Mouse (Mus musculus): Measurements from ENCODE around the gene Snrpa1. TPM values are rescaled to one million over a fixed set of nuclear protein-coding genes. Genes with fewer than 3 reads are reported as not detected.

The Snrpa1 gene
- total RNA-seq, 1 experiment, result 168 TPM

DNA sequence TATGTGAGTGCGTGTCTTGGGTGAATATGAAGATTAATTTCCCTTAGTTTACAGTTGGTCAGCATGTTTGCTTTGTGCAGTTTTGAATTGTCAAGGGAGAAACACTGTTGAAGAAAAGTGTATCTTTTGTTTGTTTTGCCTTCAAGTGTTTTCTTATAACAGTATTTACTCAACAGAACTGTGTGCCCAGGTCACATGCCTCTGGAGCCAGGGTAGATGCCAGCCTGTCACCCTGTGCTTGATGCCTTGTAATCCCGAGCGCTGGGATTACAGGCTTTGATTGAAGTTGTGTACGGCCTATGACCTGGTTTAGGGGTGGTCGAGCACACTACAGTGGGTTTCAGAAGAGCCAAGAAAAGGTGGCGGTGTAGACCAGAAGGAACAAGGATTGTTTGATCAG is 25.0 kb downstream of the Snrpa1 start:
- DNase-seq (ENCODE audit: low read depth, low spot score), result no peak
- H3K9me3 ChIP-seq (ENCODE audit: control insufficient read depth, insufficient read depth, low read depth, low read length), result no peaks in the 10 kb centered on the region
- in situ Hi-C loops (cut with MboI; ENCODE audit: low sequenced_read_pairs in 2 of 2, unreplicated experiment in 2 of 2), result no loop called here
- H3K36me3 ChIP-seq (ENCODE audit: control insufficient read depth, insufficient read depth, low read length, poor library complexity, severe bottlenecking), result peaks cover 32% of the 10 kb centered on the region
- no peak overlapping the region for H3K27ac ChIP-seq (ENCODE audit: insufficient read depth, low read depth, low read length, poor library complexity, severe bottlenecking)
- H3K4me1 ChIP-seq (ENCODE audit: control insufficient read depth in 2 of 2, insufficient read depth in 2 of 2, low read length in 2 of 2, poor library complexity in 1 of 2), result peaks cover 0 to 4% of the 10 kb centered on the region in 2 experiments; a peak in 1 of 4 replicates
- no peak overlapping the region for H3K9ac ChIP-seq (ENCODE audit: insufficient read depth, low read depth, low read length, poor library complexity, severe bottlenecking)
- TF ChIP-seq HCFC1 (IDR thresholded peaks at IDR 0.05; ENCODE audit: borderline replicate concordance, insufficient read depth, low read length) (no peak), CHD2 (IDR thresholded peaks at IDR 0.05; ENCODE audit: low read depth, low read length) (no peak), ZC3H11A (IDR thresholded peaks at IDR 0.05; ENCODE audit: borderline replicate concordance, low read depth, low read length) (no peak), MAFK (IDR thresholded peaks at IDR 0.05; ENCODE audit: insufficient read depth, low read depth, low read length) (no peak)
- H3K4me3 ChIP-seq (ENCODE audit: insufficient read depth in 1 of 2, low read depth in 1 of 2, low read length in 2 of 2, poor library complexity in 1 of 2, severe bottlenecking in 1 of 2), result no peak overlapping the region

DNA sequence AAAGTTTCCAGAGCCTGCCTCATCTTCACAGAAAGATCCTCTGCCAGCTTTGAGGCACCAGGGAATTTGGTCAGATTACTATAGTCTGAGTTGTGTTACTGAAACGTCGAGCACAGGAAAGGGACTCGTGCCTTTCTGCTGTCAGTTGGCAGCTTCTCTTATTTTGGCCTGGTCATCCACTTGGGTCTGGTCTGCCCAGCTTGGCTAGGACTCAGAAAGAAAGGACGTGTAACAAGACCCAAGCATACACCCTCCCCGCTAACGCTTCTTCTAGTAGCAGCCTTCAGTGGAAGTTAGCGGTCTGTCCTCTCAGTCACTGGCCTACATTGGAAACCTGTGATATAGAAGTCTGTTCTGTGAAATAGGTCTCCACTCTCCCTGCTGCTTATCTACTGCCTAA is 25.7 kb downstream of the Snrpa1 start:
- in situ Hi-C loops (cut with MboI; ENCODE audit: low sequenced_read_pairs in 2 of 2, unreplicated experiment in 2 of 2), result no loop called here
- Histone ChIP-seq H3K4me3 (ENCODE audit: insufficient read depth in 1 of 2, low read depth in 1 of 2, low read length in 2 of 2, poor library complexity in 1 of 2, severe bottlenecking in 1 of 2) (no peak overlapping the region), H3K27ac (ENCODE audit: insufficient read depth, low read depth, low read length, poor library complexity, severe bottlenecking) (no peak overlapping the region), H3K9me3 (ENCODE audit: control insufficient read depth, insufficient read depth, low read depth, low read length) (no peaks in the 10 kb centered on the region), H3K9ac (ENCODE audit: insufficient read depth, low read depth, low read length, poor library complexity, severe bottlenecking) (no peak overlapping the region), H3K4me1 (ENCODE audit: control insufficient read depth in 2 of 2, insufficient read depth in 2 of 2, low read length in 2 of 2, poor library complexity in 1 of 2) (peaks cover 0 to 4% of the 10 kb centered on the region in 2 experiments; a peak in 1 of 4 replicates), H3K36me3 (ENCODE audit: control insufficient read depth, insufficient read depth, low read length, poor library complexity, severe bottlenecking) (peaks cover 35% of the 10 kb centered on the region)
- TF ChIP-seq ZC3H11A (IDR thresholded peaks at IDR 0.05; ENCODE audit: borderline replicate concordance, low read depth, low read length) (no peak), CHD2 (IDR thresholded peaks at IDR 0.05; ENCODE audit: low read depth, low read length) (no peak), HCFC1 (IDR thresholded peaks at IDR 0.05; ENCODE audit: borderline replicate concordance, insufficient read depth, low read length) (no peak), ZNF384 (IDR thresholded peaks at IDR 0.05; ENCODE audit: low read depth, low read length) (no peak), MAFK (IDR thresholded peaks at IDR 0.05; ENCODE audit: insufficient read depth, low read depth, low read length) (no peak)
- DNase-seq (ENCODE audit: low read depth, low spot score), result no peak

DNA sequence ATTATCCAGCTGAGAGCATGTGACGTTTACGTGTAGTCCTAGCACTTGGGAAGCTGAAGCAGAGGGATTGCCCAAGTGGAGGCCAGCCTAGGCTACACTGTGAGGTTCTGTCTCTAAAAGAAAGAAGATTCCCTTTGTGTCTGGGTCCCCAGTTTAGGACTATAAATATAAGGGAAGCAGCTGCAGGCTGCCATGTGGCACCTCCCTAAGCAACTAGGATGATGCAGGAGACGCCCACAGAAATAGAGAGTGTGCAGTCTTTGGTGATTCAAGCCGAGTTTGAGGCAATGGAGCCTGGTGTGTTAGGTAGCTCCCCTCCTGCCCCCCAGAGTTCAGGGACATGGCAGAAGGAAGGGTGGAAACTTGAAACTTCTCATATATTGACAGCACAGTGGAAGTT is 28.8 kb downstream of the Snrpa1 start:
- DNase-seq (ENCODE audit: low read depth, low spot score), result no peak
- Histone ChIP-seq H3K4me1 (ENCODE audit: control insufficient read depth in 2 of 2, insufficient read depth in 2 of 2, low read length in 2 of 2, poor library complexity in 1 of 2) (0 out of 4 replicates have a peak, but pooled peaks cover 0 to 2% of the 10 kb centered on the region in 2 experiments), H3K4me3 (ENCODE audit: insufficient read depth in 1 of 2, low read depth in 1 of 2, low read length in 2 of 2, poor library complexity in 1 of 2, severe bottlenecking in 1 of 2) (no peak overlapping the region), H3K9me3 (ENCODE audit: control insufficient read depth, insufficient read depth, low read depth, low read length) (no peaks in the 10 kb centered on the region), H3K36me3 (ENCODE audit: control insufficient read depth, insufficient read depth, low read length, poor library complexity, severe bottlenecking) (peaks cover 35% of the 10 kb centered on the region), H3K27ac (ENCODE audit: insufficient read depth, low read depth, low read length, poor library complexity, severe bottlenecking) (no peak overlapping the region), H3K9ac (ENCODE audit: insufficient read depth, low read depth, low read length, poor library complexity, severe bottlenecking) (no peak overlapping the region)
- no peak for TF ChIP-seq CHD2 (IDR thresholded peaks at IDR 0.05; ENCODE audit: low read depth, low read length)
- no peak for TF ChIP-seq HCFC1 (IDR thresholded peaks at IDR 0.05; ENCODE audit: borderline replicate concordance, insufficient read depth, low read length)
- TF ChIP-seq MAFK (IDR thresholded peaks at IDR 0.05; ENCODE audit: insufficient read depth, low read depth, low read length), result no peak
- no peak for TF ChIP-seq ZNF384 (IDR thresholded peaks at IDR 0.05; ENCODE audit: low read depth, low read length)
- TF ChIP-seq ZC3H11A (IDR thresholded peaks at IDR 0.05; ENCODE audit: borderline replicate concordance, low read depth, low read length), result no peak
- in situ Hi-C loops (cut with MboI; ENCODE audit: low sequenced_read_pairs in 2 of 2, unreplicated experiment in 2 of 2), result no loop called here

DNA sequence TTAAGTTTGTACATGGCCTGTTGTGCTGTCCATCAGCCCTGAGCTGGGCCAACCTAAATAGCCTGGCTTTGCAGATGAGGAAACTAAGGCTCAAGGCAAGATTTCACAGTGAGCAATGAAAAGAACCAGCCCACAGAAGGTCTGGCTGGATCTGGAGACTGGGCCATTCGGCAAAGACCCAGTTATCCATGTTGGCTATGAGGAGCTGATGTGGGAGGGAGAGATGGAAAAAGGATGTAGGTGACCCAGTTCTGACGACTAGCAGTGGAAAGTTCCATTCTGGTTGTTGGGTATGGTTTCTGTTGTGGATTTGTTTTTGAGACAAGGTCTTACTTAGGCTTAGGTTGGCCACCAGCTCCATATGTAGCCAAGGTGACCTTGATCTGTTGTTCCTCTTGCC is 29.3 kb downstream of the Snrpa1 start:
- Histone ChIP-seq H3K27ac (ENCODE audit: insufficient read depth, low read depth, low read length, poor library complexity, severe bottlenecking) (no peak overlapping the region), H3K4me3 (ENCODE audit: insufficient read depth in 1 of 2, low read depth in 1 of 2, low read length in 2 of 2, poor library complexity in 1 of 2, severe bottlenecking in 1 of 2) (no peak overlapping the region), H3K9me3 (ENCODE audit: control insufficient read depth, insufficient read depth, low read depth, low read length) (no peaks in the 10 kb centered on the region), H3K9ac (ENCODE audit: insufficient read depth, low read depth, low read length, poor library complexity, severe bottlenecking) (no peak overlapping the region), H3K4me1 (ENCODE audit: control insufficient read depth in 2 of 2, insufficient read depth in 2 of 2, low read length in 2 of 2, poor library complexity in 1 of 2) (0 out of 4 replicates have a peak, but pooled peaks cover 0 to 2% of the 10 kb centered on the region in 2 experiments), H3K36me3 (ENCODE audit: control insufficient read depth, insufficient read depth, low read length, poor library complexity, severe bottlenecking) (peaks cover 33% of the 10 kb centered on the region)
- in situ Hi-C loops (cut with MboI; ENCODE audit: low sequenced_read_pairs in 2 of 2, unreplicated experiment in 2 of 2), result no loop called here
- no peak for DNase-seq (ENCODE audit: low read depth, low spot score)
- no peak for TF ChIP-seq CHD2 (IDR thresholded peaks at IDR 0.05; ENCODE audit: low read depth, low read length)
- no peak for TF ChIP-seq ZNF384 (IDR thresholded peaks at IDR 0.05; ENCODE audit: low read depth, low read length)
- TF ChIP-seq HCFC1 (IDR thresholded peaks at IDR 0.05; ENCODE audit: borderline replicate concordance, insufficient read depth, low read length), result no peak
- no peak for TF ChIP-seq ZC3H11A (IDR thresholded peaks at IDR 0.05; ENCODE audit: borderline replicate concordance, low read depth, low read length)
- TF ChIP-seq MAFK (IDR thresholded peaks at IDR 0.05; ENCODE audit: insufficient read depth, low read depth, low read length), result no peak
